8 mouse cellular contexts compared by ENCODE assay signal in the genomic region with DNA sequence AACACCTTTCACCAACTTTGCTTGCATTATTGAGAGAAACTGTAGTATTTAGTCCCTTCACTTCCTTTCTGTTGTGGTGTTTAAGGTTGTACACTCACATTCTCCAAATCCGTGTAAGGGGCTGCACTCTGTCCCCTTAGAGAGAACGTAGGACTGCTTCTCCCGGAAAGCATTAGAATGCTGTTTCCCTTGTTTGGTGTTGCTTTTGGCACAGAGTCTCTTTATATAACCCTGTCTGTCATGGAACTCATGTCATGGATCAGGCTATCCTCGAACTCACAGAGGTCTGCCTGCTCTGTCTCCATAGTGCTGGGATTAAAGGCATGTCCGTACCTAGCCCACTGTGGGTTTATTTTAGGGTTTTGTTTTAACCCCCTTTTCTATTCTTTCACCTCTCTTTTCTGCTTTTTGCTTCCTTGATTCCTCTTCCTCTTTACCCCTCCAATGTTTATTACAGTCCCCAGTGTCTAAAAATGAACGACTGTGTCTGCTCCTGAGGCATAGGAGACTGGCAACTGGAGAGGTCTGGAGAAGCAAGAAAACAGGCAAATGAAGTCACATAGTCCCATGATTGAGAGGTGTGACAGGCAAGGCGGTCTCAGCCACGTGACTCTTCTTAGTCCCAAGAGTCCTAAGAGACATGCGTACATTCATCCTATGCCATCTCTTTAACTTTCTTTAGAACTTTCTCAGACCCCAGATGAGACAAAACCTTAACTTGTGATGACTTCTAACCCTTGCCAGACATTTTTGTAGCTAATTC.
A peak's percentile ranks its signal among the peaks of the same experiment; 100 is the strongest.
DNase-seq lines count a peak whose midpoint lies in the region; ATAC-seq lines count a peak whose summit lies in the region.

No protein-coding gene starts in this region.

- H3K27ac ChIP-seq in forebrain, embryonic 10.5 days: peak overlapping the region; percentile 70; the same call in 1 of the 2 replicates
- no peak overlapping the region; the same call in 1 of the 2 replicates for H3K27ac ChIP-seq in forebrain, embryonic 15.5 days (replicated peaks)
- H3K27ac ChIP-seq in lung, embryonic 16.5 days (ENCODE audit: low read length): peak overlapping the region; percentile 84
- peak overlapping the region; percentile 13; the same call in 1 of the 2 replicates for H3K27ac ChIP-seq in intestine, embryonic 15.5 days

- H3K9ac ChIP-seq in forebrain, embryonic 15.5 days (replicated peaks): no peak overlapping the region
- H3K9ac ChIP-seq in lung, embryonic 16.5 days (ENCODE audit: low read length): no peak overlapping the region
- no peak overlapping the region; the same call in 1 of the 2 replicates for H3K9ac ChIP-seq in intestine, embryonic 15.5 days

- no peak for DNase-seq in forebrain, embryonic 10.5 days (ENCODE audit: extremely low spot score, low spot score)
- DNase-seq in lung, postnatal 14 days: no peak
- peak; percentile 79 for DNase-seq in splenic B cell, adult 2 months (ENCODE audit: low read depth, low spot score)
- DNase-seq in thymus, postnatal 10 days (ENCODE audit: low spot score in 2 of 2): no peak

- no peaks in the 10 kb centered on the region for H3K36me3 ChIP-seq in forebrain, embryonic 10.5 days (replicated peaks)
- no peaks in the 10 kb centered on the region for H3K36me3 ChIP-seq in forebrain, embryonic 15.5 days
- H3K36me3 ChIP-seq in lung, embryonic 16.5 days (ENCODE audit: control insufficient read depth, insufficient read depth, low read length): no peaks in the 10 kb centered on the region
- H3K36me3 ChIP-seq in intestine, embryonic 15.5 days: no peaks in the 10 kb centered on the region
- no peaks in the 10 kb centered on the region; the same call in 1 of the 2 replicates for H3K36me3 ChIP-seq in splenic B cell, adult 2 months (ENCODE audit: control insufficient read depth, insufficient read depth, low read length, poor library complexity, severe bottlenecking)

- no peak overlapping the region for H3K4me2 ChIP-seq in forebrain, embryonic 15.5 days (replicated peaks)
- H3K4me2 ChIP-seq in lung, embryonic 16.5 days (ENCODE audit: low read depth, low read length): no peak overlapping the region; the same call in 1 of the 2 replicates
- no peak overlapping the region for H3K4me2 ChIP-seq in intestine, embryonic 15.5 days (replicated peaks)

- H3K4me1 ChIP-seq in forebrain, embryonic 10.5 days: peaks cover 44% of the 10 kb centered on the region
- peaks cover 17% of the 10 kb centered on the region for H3K4me1 ChIP-seq in forebrain, embryonic 15.5 days
- H3K4me1 ChIP-seq in lung, embryonic 16.5 days (replicated peaks; ENCODE audit: control insufficient read depth, insufficient read depth, low read length): peaks cover 30% of the 10 kb centered on the region
- peaks cover 19% of the 10 kb centered on the region for H3K4me1 ChIP-seq in intestine, embryonic 15.5 days (replicated peaks)

- no peaks in the 10 kb centered on the region for H3K27me3 ChIP-seq in forebrain, embryonic 10.5 days (ENCODE audit: poor library complexity, severe bottlenecking)
- no peaks in the 10 kb centered on the region for H3K27me3 ChIP-seq in forebrain, embryonic 15.5 days
- no peaks in the 10 kb centered on the region for H3K27me3 ChIP-seq in lung, embryonic 16.5 days (ENCODE audit: control insufficient read depth, insufficient read depth, low read depth, low read length)
- no peaks in the 10 kb centered on the region for H3K27me3 ChIP-seq in intestine, embryonic 15.5 days (replicated peaks)
- H3K27me3 ChIP-seq in splenic B cell, adult 2 months (ENCODE audit: control insufficient read depth, insufficient read depth, low read length, poor library complexity, severe bottlenecking): no peaks in the 10 kb centered on the region

- WGBS in forebrain, embryonic 10.5 days: 68% methylated on average over 9 of the region's 9 CpGs
- WGBS in forebrain, embryonic 15.5 days: 56% methylated on average over 9 of the region's 9 CpGs
- 47% methylated on average over 9 of the region's 9 CpGs for WGBS in lung, embryonic 16.5 days
- 51% methylated on average over 9 of the region's 9 CpGs for WGBS in intestine, embryonic 15.5 days

- ATAC-seq in forebrain, embryonic 15.5 days (replicated peaks): no peak
- ATAC-seq in lung, embryonic 16.5 days (ENCODE audit: low read depth): 0 out of 2 replicates have a peak, but pooled peaks have one; percentile 7
- ATAC-seq in intestine, embryonic 15.5 days: peak; percentile 30
- no peak for ATAC-seq in cerebellum, adult (ENCODE audit: insufficient number of reproducible peaks, low FRiP score, low TSS enrichment)

- H3K4me3 ChIP-seq in forebrain, embryonic 10.5 days: no peak overlapping the region
- no peak overlapping the region for H3K4me3 ChIP-seq in forebrain, embryonic 15.5 days
- no peak overlapping the region for H3K4me3 ChIP-seq in lung, embryonic 16.5 days (ENCODE audit: low read length)
- no peak overlapping the region for H3K4me3 ChIP-seq in intestine, embryonic 15.5 days (replicated peaks)

- no peaks in the 10 kb centered on the region for H3K9me3 ChIP-seq in forebrain, embryonic 10.5 days
- no peaks in the 10 kb centered on the region for H3K9me3 ChIP-seq in forebrain, embryonic 15.5 days
- no peaks in the 10 kb centered on the region for H3K9me3 ChIP-seq in lung, embryonic 16.5 days (ENCODE audit: control insufficient read depth, low read length)
- no peaks in the 10 kb centered on the region for H3K9me3 ChIP-seq in intestine, embryonic 15.5 days

Comparison
In these comparisons a context has a peak if more than half of its experiments do, and no peak if none do; other contexts are left out.
1. ATAC-seq: peak in lung, embryonic 16.5 days (single experiment) and intestine, embryonic 15.5 days (single experiment); none in forebrain, embryonic 15.5 days (single experiment) and cerebellum, adult (single experiment).